ENCODE assay signal across 21 mouse cellular contexts in the genomic region with DNA sequence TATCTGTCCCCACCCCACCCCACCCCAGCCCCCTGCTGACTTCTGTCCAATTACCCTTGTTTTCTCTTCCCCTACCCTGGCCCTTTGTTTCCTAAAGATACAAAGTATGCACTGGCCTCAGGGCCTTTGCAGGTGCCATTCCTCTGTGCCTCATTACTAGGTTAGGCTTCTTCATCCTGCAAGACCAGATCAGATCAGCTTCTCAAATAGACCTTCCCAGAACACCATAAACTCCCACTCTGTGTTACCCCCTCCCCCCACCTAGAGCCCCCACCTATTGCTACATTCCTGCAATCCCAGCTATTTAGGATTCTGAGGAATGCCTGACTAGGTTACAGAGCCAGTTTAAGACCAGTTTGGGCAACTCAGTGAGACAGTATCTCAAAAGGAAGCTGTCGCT. TPM values are rescaled to one million over a fixed set of nuclear protein-coding genes. Genes with fewer than 3 reads are reported as not detected.
DNase-seq lines count a peak whose midpoint lies in the region; ATAC-seq and TF ChIP-seq lines count a peak whose summit lies in the region.
"Had no signal": no experiment of that assay in that cellular context is flagged by ENCODE, and none has a peak within 500 bp of the region (broad histone marks: within the 10 kb centered on the region; RNA-seq: fewer than 3 reads in every experiment).

No protein-coding gene starts in this region.

- H3K27ac ChIP-seq in forebrain, embryonic 10.5 days = peak overlapping the region; percentile 87; the same call in 1 of the 2 replicates
- no peak overlapping the region for H3K27ac ChIP-seq in forebrain, embryonic 12.5 days
- H3K27ac ChIP-seq in liver, embryonic 11.5 days (ENCODE audit: low read depth, low read length) = peak overlapping the region; percentile 97
- H3K27ac ChIP-seq in liver, postnatal 0 days (ENCODE audit: low read depth) = no peak overlapping the region
- H3K27ac ChIP-seq in ES-Bruce4 (ENCODE audit: insufficient read depth, low read length) = peak overlapping the region; percentile 29; the same call in 1 of the 2 replicates
- H3K27ac ChIP-seq: heart, adult 2 months had no signal

- no peak for TF ChIP-seq CTCF in liver, postnatal 0 days (IDR thresholded peaks at IDR 0.05; ENCODE audit: low read depth)
- TF ChIP-seq CTCF in ES-Bruce4 (IDR thresholded peaks at IDR 0.05; ENCODE audit: low read depth, low read length) = no peak

- no peak overlapping the region for H3K4me2 ChIP-seq in forebrain, embryonic 12.5 days
- H3K4me2 ChIP-seq in liver, embryonic 11.5 days = no peak overlapping the region
- H3K4me2 ChIP-seq in liver, postnatal 0 days (ENCODE audit: low read depth, low read length) = no peak overlapping the region
- H3K4me2 ChIP-seq: embryonic facial prominence, embryonic 12.5 days; forebrain, embryonic 13.5 days; heart, embryonic 13.5 days; hindbrain, embryonic 13.5 days had no signal

- DNase-seq in forebrain, embryonic 10.5 days (ENCODE audit: extremely low spot score, low spot score) = no peak
- DNase-seq in liver, embryonic 11.5 days (ENCODE audit: low spot score) = no peak
- no peak for DNase-seq in liver, postnatal 0 days
- peak; percentile 94 for DNase-seq in ZHBTc4 (ENCODE audit: low read depth, low spot score)
- DNase-seq in left cerebral cortex, postnatal 10 days (ENCODE audit: extremely low spot score in 1 of 2, low spot score in 2 of 2) = no peak
- DNase-seq in Muller cell, postnatal 12 days (ENCODE audit: inconsistent ontology term) = no peak
- DNase-seq: B cell, adult 2 months; cerebellum, adult 11-12 months; cerebellum, adult 9-10 months; cerebellum, postnatal 25 days; gastrocnemius, postnatal 14 days; heart, postnatal 36 days had no signal

- no peak overlapping the region for H3K4me3 ChIP-seq in forebrain, embryonic 10.5 days
- no peak overlapping the region for H3K4me3 ChIP-seq in forebrain, embryonic 12.5 days (replicated peaks)
- H3K4me3 ChIP-seq in liver, embryonic 11.5 days (ENCODE audit: low read depth, low read length) = no peak overlapping the region
- H3K4me3 ChIP-seq in liver, postnatal 0 days (ENCODE audit: low read depth, low read length) = no peak overlapping the region
- H3K4me3 ChIP-seq in ES-Bruce4 (ENCODE audit: low read depth, low read length) = no peak overlapping the region
- H3K4me3 ChIP-seq: embryonic facial prominence, embryonic 12.5 days; forebrain, embryonic 13.5 days; heart, adult 2 months; heart, embryonic 13.5 days; hindbrain, embryonic 13.5 days had no signal

- peaks cover 43% of the 10 kb centered on the region for H3K4me1 ChIP-seq in forebrain, embryonic 10.5 days
- peaks cover 28% of the 10 kb centered on the region for H3K4me1 ChIP-seq in forebrain, embryonic 12.5 days
- H3K4me1 ChIP-seq in liver, embryonic 11.5 days (replicated peaks; ENCODE audit: control insufficient read depth, insufficient read depth, low read length) = peaks cover 54% of the 10 kb centered on the region
- peaks cover 37% of the 10 kb centered on the region for H3K4me1 ChIP-seq in liver, postnatal 0 days (ENCODE audit: insufficient read depth)
- peaks cover 4% of the 10 kb centered on the region for H3K4me1 ChIP-seq in ES-Bruce4 (ENCODE audit: control insufficient read depth, insufficient read depth, low read length)

- H3K36me3 ChIP-seq in forebrain, embryonic 10.5 days (replicated peaks) = no peaks in the 10 kb centered on the region
- peaks cover 4% of the 10 kb centered on the region; the same call in 1 of the 2 replicates for H3K36me3 ChIP-seq in forebrain, embryonic 12.5 days (replicated peaks)
- H3K36me3 ChIP-seq in liver, embryonic 11.5 days (ENCODE audit: control insufficient read depth, insufficient read depth, low read length) = no peaks in the 10 kb centered on the region
- 0 out of 2 replicates have a peak, but pooled peaks cover 2% of the 10 kb centered on the region for H3K36me3 ChIP-seq in liver, postnatal 0 days (replicated peaks; ENCODE audit: insufficient read depth, low read length)
- H3K36me3 ChIP-seq in ES-Bruce4 (ENCODE audit: control insufficient read depth, insufficient read depth, low read length, poor library complexity, severe bottlenecking) = no peaks in the 10 kb centered on the region
- H3K36me3 ChIP-seq: embryonic facial prominence, embryonic 12.5 days had no signal

- no peak for TF ChIP-seq EP300 in liver, postnatal 0 days (IDR thresholded peaks at IDR 0.05; ENCODE audit: low read depth)
- TF ChIP-seq EP300 in ES-Bruce4 (IDR thresholded peaks at IDR 0.05; ENCODE audit: insufficient read depth, low read depth, low read length) = peak; percentile 51; the same call in 1 of the 2 replicates

- no peaks in the 10 kb centered on the region for H3K27me3 ChIP-seq in forebrain, embryonic 10.5 days (ENCODE audit: poor library complexity, severe bottlenecking)
- H3K27me3 ChIP-seq in forebrain, embryonic 12.5 days = no peaks in the 10 kb centered on the region
- H3K27me3 ChIP-seq in liver, embryonic 11.5 days (replicated peaks; ENCODE audit: control insufficient read depth, insufficient read depth, low read length) = no peaks in the 10 kb centered on the region
- H3K27me3 ChIP-seq in liver, postnatal 0 days (ENCODE audit: insufficient read depth, low read length) = no peaks in the 10 kb centered on the region
- no peaks in the 10 kb centered on the region for H3K27me3 ChIP-seq in ES-Bruce4 (ENCODE audit: control insufficient read depth, insufficient read depth, low read length, poor library complexity, severe bottlenecking)
- H3K27me3 ChIP-seq: embryonic facial prominence, embryonic 12.5 days; forebrain, embryonic 13.5 days; heart, embryonic 13.5 days; hindbrain, embryonic 13.5 days had no signal

- TF ChIP-seq POLR2A in ES-Bruce4 (IDR thresholded peaks at IDR 0.05; ENCODE audit: insufficient read depth, low read length) = no peak

- intact Hi-C loops in left cerebral cortex, postnatal 10 days (cut with DNase I) = no loop called here

- no peaks in the 10 kb centered on the region for H3K9me3 ChIP-seq in forebrain, embryonic 10.5 days
- no peaks in the 10 kb centered on the region for H3K9me3 ChIP-seq in forebrain, embryonic 12.5 days
- H3K9me3 ChIP-seq in liver, embryonic 11.5 days (ENCODE audit: control insufficient read depth, low read length) = no peaks in the 10 kb centered on the region
- no peaks in the 10 kb centered on the region for H3K9me3 ChIP-seq in liver, postnatal 0 days (ENCODE audit: low read length)
- no peaks in the 10 kb centered on the region for H3K9me3 ChIP-seq in ES-Bruce4 (replicated peaks; ENCODE audit: control insufficient read depth, insufficient read depth, low read length, poor library complexity, severe bottlenecking)
- H3K9me3 ChIP-seq: embryonic facial prominence, embryonic 12.5 days; forebrain, embryonic 13.5 days; heart, embryonic 13.5 days; hindbrain, embryonic 13.5 days had no signal

- no peak overlapping the region for H3K9ac ChIP-seq in forebrain, embryonic 12.5 days
- H3K9ac ChIP-seq in liver, embryonic 11.5 days (ENCODE audit: low read depth, low read length) = peak overlapping the region; percentile 62; the same call in 1 of the 2 replicates
- no peak overlapping the region for H3K9ac ChIP-seq in liver, postnatal 0 days (replicated peaks)
- no peak overlapping the region for H3K9ac ChIP-seq in ES-Bruce4 (ENCODE audit: low read depth, poor library complexity, severe bottlenecking)
- H3K9ac ChIP-seq: embryonic facial prominence, embryonic 12.5 days had no signal

- no peak for ATAC-seq in forebrain, embryonic 12.5 days (ENCODE audit: low FRiP score)
- no peak for ATAC-seq in liver, embryonic 11.5 days (replicated peaks; ENCODE audit: low FRiP score)
- no peak for ATAC-seq in liver, postnatal 0 days
- ATAC-seq: activated CD4-positive, CD25-positive, alpha-beta regulatory T cell, adult 4 months; CD4-positive, CD25-positive, alpha-beta regulatory T cell, adult 4 months had no signal

- WGBS in forebrain, embryonic 10.5 days = 98% methylated on average over 1 of the region's 1 CpGs
- 92% methylated on average over 1 of the region's 1 CpGs for WGBS in forebrain, embryonic 12.5 days
- WGBS in liver, embryonic 11.5 days = 87% methylated on average over 1 of the region's 1 CpGs
- WGBS in liver, postnatal 0 days (ENCODE audit: insufficient replicate concordance) = 87% methylated on average over 1 of the region's 1 CpGs

RNA-seq across cellular contexts. Expression of a gene that starts 20.8 kb away (rescaled TPM):
- 66.2 and 71.8 TPM in 2 replicates for polyA plus RNA-seq in forebrain, embryonic 10.5 days (2016; fragmentation: Nextera tagmentation; extraction: Ambion mirVana)
- 67.3 and 68.6 TPM in 2 replicates for polyA plus RNA-seq in forebrain, embryonic 12.5 days (2016; fragmentation: Nextera tagmentation; extraction: Ambion mirVana)
- 65.1 and 66.8 TPM in 2 replicates for polyA plus RNA-seq in liver, embryonic 11.5 days (2014; fragmentation: Nextera tagmentation; extraction: Ambion mirVana)
- 31.2 and 32.9 TPM in 2 replicates for polyA plus RNA-seq in liver, postnatal 0 days (2015; fragmentation: Nextera tagmentation; extraction: Ambion mirVana)
- 16.5 and 18.0 TPM in 2 replicates for polyA plus RNA-seq in ES-Bruce4 (2011; ENCODE audit: insufficient read depth, insufficient read length, low read depth, missing spikeins)
- 10 to 100 TPM; 32.9 to 36.5 TPM for total RNA-seq in left cerebral cortex, postnatal 10 days (2021)

RNA-seq across cellular contexts. Expression of a gene that starts 37.5 kb away (rescaled TPM):
- 24.8 and 26.9 TPM in 2 replicates for polyA plus RNA-seq in forebrain, embryonic 10.5 days (2016; fragmentation: Nextera tagmentation; extraction: Ambion mirVana)
- 9.2 and 10.7 TPM in 2 replicates for polyA plus RNA-seq in forebrain, embryonic 12.5 days (2016; fragmentation: Nextera tagmentation; extraction: Ambion mirVana)
- polyA plus RNA-seq in liver, embryonic 11.5 days (2014; fragmentation: Nextera tagmentation; extraction: Ambion mirVana) = 27.2 and 27.8 TPM in 2 replicates
- 4.8 and 5.3 TPM in 2 replicates for polyA plus RNA-seq in liver, postnatal 0 days (2015; fragmentation: Nextera tagmentation; extraction: Ambion mirVana)
- 105 and 112 TPM in 2 replicates for polyA plus RNA-seq in ES-Bruce4 (2011; ENCODE audit: insufficient read depth, insufficient read length, low read depth, missing spikeins)
- 1 to 10 TPM; 1.5 to 1.7 TPM for total RNA-seq in left cerebral cortex, postnatal 10 days (2021)

Comparison
In these comparisons a context has a peak if more than half of its experiments do, and no peak if none do; other contexts are left out.
1. H3K27ac ChIP-seq: peak in forebrain, embryonic 10.5 days (single experiment), liver, embryonic 11.5 days (single experiment) and ES-Bruce4 (single experiment); none in forebrain, embryonic 12.5 days (single experiment) and liver, postnatal 0 days (single experiment).